Mouse (Mus musculus) spleen, adult 2 months (tissue): ENCODE data around the gene Olfr94.

Source experiments
- CTCF ChIP-seq: fragments of 200-500 bp; IDR thresholded peaks from 2 replicates; pipeline ENCODE4 v1.5.1; 2011; ENCODE audit warnings: mild to moderate bottlenecking, inconsistent platforms; ENCODE audit not compliant: insufficient read depth, insufficient read length, insufficient replicate concordance; ENCODE audit errors: extremely low read depth
- POLR2A ChIP-seq: fragments of 200-500 bp; IDR thresholded peaks from 2 replicates; pipeline ENCODE4 v1.6.1; 2011; ENCODE audit warnings: low read depth, low read length, inconsistent platforms

DNA sequence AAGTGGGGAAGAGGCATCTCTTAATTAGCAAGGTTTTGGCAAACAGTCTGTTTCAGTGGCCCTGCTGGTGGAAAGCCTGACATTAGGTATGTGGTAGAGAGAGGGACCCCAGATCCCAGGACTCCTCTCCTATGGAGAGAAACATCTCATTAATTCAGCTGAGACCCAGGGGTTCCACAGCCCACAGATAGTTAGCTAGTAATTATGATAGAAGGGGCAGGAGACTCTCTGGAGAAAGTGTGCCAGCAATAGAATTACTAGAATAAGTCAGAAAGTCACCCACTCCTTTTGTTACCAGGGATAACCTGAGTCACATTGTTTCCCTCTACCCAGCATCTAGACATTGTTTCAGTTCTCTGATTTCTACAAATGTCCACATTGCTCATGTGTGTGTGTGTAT is 39.4 kb downstream of the Olfr94 start, which contains the start of gene Olfr93:
- TF ChIP-seq CTCF (no peak), POLR2A (no peak)
